Mouse (Mus musculus) testis, postnatal 10 days (tissue): Measurements from ENCODE around the gene Ccdc93.

Experiments used
- DNase-seq: peaks from one replicate; pipeline ENCODE4 v3.0.0; 2021; ENCODE audit warnings: low spot score

The Ccdc93 gene

GRCm38 (mm10) chr1:121430938-121431928 is at the start of gene Ccdc93:
TSS of gene Ccdc93 (plus strand) at chr1:121431049.
- DNase-seq = peak; percentile 99

GRCm38 (mm10) chr1:121381562-121381961 is 49.3 kb upstream of the Ccdc93 start:
- DNase-seq = no peak

DNA sequence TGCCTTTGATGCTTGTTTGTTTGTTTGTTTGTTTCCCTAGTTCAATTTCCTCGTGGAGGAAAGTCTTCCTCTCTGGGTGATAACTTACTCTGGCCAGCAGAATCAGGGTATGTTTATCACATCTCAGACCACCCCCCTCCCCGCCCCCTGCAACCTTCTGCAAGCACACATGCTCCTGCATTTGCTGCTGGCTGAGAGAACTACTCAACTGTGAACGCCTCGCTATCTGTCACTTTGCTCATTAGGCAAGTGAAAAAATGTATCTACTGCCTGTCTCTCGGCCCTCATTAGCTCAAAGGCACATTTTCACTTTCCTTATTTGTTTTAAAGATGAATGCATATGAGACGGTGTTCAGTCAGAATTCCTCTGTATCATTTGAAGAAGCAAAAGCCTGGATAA is 42.5 kb upstream of the Ccdc93 start:
- no peak for DNase-seq

DNA sequence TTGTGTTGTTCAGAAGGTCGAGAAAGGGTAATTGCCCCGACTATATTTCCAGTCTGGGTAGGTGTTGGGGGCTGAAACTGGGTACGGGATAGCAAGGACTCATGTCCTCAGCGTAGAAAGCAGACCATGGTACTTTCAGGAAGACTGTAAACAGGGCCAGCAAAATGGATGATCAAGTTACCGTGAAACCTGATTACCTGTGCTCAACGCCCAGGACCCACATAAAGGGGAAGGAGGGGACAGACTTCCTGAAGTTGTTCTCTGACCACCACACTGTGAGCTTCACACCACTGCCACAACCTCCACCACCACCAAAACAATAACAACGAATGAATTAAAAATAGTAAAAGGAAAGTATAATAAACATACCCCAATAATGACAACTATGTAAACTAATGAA is 42.1 kb upstream of the Ccdc93 start:
- DNase-seq = no peak

- peak; percentile 52 for DNase-seq
Measured at GRCm38 (mm10) chr1:121389574-121389973, 41.3 kb upstream of the Ccdc93 start.

DNA sequence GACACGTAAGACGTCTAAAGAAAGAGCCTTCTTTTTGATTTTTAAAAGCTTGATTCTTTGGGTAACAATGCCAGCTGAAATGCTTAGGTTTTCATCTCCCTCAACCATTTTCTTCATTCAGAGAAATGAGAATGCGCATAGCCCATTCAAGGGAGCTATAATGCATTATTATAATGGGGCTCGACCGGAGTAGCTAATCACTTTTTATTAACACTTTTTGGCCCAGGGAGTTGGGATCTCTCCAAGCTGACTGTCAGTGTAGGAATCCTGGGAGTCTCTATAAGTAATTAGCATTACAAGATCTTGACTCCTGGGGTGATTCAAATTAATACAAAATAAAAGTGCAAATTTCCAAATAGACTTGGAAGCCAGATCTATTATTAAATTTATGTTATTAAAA is 40.8 kb upstream of the Ccdc93 start:
- DNase-seq = no peak

DNA sequence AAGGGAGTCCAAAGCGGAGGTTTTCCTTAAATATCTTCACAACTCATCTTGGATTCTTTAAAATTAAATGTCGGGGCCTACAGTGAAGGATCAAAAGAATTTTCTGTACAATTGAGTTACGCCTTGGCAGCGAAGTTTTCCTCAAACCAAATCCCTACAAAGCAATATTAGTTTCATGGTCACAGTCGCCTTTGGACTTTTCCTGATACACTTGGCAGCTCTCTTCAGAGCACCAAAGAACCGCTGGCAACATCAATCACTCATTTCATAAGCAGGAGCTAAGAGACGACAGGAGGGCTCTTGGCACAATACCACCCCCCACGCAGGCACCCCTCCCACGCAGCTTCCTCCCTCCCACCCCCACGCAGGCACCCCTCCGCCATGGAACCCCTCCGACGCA is 40.4 kb upstream of the Ccdc93 start:
- no peak for DNase-seq

GRCm38 (mm10) chr1:121390855-121391254 is 40.0 kb upstream of the Ccdc93 start:
- DNase-seq = no peak

- DNase-seq = no peak
Measured at GRCm38 (mm10) chr1:121393117-121393516, 37.7 kb upstream of the Ccdc93 start.

- no peak for DNase-seq
Measured at GRCm38 (mm10) chr1:121394764-121395163, 36.1 kb upstream of the Ccdc93 start.

- no peak for DNase-seq
Measured at GRCm38 (mm10) chr1:121396501-121396900, 34.3 kb upstream of the Ccdc93 start.

GRCm38 (mm10) chr1:121398231-121398630 is 32.6 kb upstream of the Ccdc93 start:
- no peak for DNase-seq

DNA sequence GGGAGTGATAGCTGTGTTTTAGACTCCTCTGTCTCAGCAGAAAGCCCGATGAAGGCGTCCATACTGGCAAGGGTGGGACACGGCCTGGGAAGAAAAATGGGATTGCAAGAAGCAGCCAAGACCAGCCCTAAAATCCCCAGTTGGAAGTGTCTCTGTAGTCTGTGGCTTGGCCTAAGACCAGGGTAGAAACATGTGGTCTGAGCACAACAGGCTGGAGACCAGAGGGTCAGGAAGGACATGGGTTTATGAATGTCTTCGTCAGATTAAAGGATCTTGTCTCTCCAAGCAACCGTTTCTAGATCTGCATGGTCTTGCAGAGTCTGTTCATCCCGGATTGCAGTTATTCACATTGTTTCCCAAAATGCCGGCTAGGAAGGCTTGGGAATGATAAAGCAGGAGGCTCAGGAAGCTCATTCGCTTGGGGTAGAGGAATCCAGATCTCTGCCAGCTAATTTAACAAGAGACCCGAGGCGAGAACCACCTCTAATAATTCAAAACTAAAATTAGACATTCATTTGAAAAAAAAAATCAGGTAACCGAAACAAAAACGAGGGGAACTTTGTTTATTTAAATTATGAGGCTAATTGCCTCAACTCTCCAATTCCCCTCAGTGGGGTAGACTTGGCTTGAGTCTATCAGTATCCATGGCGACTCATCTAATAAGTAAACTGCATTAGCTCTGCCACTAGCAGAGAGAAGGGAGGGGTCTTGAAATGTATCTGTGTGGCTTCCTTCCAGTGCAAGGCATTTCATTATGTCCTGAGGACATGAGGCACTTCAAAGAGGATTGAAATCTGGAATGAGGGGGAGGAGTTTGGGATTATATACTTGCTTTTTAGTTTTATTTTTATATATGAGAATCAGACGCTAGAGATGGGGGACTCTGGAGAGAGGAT is 31.6 kb upstream of the Ccdc93 start:
- no peak for DNase-seq

- DNase-seq = no peak
Measured at GRCm38 (mm10) chr1:121400243-121400642, 30.6 kb upstream of the Ccdc93 start.

GRCm38 (mm10) chr1:121419084-121419483 is 11.8 kb upstream of the Ccdc93 start:
- peak; percentile 51 for DNase-seq

DNA sequence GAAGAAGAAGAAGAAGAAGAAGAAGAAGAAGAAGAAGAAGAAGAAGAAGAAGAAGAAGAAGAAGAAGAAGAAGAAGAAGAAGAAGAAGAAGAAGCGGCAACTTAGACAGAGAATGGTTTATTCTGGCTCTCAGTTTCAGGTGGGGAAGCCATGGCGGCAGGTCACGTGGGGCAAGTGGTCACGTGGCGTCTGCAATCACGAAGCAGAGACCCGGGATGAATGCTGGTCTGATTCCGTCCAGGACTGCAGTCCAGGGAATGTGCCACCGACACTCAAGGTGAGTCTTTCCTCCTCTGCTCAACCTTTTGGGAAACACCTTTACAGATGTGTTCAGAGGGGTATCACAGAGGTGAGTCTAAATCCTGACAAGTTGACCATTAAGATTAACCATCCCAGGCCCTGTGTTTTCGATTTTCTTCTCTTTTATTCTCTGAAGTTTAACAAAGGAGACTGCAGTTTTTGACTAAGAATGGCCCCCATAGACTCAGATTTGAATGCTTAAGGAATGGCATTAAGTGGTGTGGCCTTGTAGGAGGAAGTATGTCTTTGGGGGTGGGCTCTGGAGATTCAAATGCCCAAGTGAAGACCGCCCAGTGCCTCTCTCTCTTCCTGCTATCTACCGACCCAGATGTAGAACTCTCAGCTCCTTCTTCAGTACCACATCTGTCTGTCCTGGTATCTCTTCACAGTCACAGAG is 11.1 kb upstream of the Ccdc93 start:
- DNase-seq = no peak

DNA sequence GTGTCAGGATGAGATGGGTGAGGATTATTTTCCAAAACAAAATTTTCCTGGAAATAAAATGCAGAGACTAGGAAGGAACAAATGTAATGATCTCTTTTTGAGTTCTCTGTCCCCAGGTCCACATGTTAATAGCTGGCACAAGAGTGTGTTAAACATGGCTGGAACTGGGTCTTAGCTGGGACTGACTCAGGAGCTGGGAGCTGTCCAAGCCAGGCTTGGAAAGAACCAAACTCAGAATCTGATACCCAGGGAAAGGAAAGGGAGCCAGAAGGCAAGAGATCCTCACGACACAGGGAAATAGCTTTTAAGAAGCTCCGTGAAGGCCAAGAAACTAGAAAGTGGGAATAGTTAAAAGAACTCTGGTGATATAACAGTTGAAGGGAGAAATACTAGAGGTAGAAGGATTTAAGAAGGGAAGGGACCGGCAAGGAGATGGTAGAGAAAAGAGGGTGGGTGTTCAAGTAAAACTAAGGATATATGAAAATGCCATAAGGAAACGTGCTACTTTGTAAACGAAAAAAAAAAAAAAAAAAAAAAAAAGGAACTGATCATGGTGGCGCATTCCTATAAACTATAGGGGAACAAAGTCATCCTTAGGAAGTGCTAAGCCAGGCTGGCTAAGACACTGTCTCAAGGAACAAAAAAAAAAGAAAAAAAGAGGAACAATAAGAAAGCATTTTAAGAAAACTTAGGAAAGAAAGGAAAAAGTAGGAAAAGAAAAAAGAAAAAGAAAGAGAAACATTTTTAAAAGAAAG is 489 bp upstream of the Ccdc93 start:
- DNase-seq = no peak

DNA sequence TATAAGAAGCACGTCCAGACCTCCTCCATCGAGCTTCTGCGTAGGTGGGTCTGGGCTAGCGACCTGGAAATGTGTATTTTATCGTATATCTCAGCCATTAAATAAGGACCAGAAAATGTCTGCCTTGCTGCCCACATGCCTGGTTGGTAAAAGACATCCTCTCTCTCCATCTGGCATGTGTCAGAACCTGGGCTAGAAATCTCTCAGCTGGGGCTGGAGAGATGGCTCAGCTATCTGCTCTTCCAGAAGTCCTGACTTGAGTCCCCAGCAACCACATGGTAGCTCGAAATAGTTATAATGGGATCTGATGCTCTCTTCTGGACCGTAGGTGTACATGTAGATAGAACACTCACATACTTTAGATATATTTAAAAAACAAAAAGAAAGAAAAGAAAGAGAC is 5.1 kb downstream of the Ccdc93 start:
- no peak for DNase-seq

DNA sequence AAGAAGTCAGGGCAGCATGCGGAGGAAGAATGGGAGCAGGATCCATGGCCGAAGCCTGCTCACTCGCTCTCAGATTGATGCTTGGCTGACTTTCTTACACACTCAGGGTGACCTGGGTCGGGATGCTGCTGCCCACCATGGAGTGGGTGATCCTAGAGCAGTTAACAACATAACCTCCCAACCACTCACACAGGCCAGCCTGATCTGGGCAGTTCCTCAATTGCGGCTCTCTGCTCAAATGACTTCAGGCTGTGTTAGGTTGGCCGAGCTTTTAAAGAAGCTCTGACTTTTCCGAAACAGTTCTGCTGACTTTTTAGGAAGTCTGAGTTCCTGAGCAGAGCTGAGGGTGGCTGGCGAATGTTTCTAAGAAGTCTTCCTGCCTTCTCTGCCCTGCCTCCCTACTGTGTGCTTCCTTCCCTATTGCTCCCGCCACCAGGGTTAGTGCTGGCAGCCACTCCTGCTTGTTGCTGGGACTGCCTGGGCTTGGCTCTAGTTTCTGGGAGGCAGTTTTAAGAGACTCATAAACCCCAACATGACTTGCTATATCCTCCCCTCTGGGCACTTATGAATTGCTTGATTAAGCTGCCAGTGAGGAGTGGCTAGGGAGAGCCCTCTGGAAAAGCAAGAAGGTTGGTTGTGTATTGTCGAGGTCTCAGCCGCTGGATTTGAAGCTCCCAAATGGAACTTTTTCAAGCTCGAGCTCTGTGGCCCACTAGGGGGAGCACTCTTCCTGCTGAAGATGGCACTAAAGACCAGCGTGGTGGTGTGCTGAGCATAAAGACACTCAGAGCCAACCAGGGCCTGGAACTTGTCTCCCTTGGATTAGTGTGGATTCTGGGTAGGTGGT is 9.9 kb downstream of the Ccdc93 start:
- peak; percentile 80 for DNase-seq

- DNase-seq = no peak
Measured at GRCm38 (mm10) chr1:121444147-121444546, 13.3 kb downstream of the Ccdc93 start.
